Mouse (Mus musculus) limb, embryonic 10.5 days (tissue): Measurements from ENCODE around the gene Dhx32. TPM values are rescaled to one million over a fixed set of nuclear protein-coding genes. Genes with fewer than 3 reads are reported as not detected.
"Not testable (repeated sequence)": the region's sequence is repeated elsewhere in the genome, so short reads cannot be mapped to it uniquely, and the experiment has no call there.

Experiments
- DNase-seq: peaks from one replicate; pipeline ENCODE4 v3.0.0-alpha.2; 2017; ENCODE audit warnings: low spot score
- H3K27ac ChIP-seq: fragments of 300-500 bp; sonication (generic); 2 replicates; pipeline ENCODE4 v1.5.1; 2016; ENCODE audit warnings: mild to moderate bottlenecking
- H3K27me3 ChIP-seq: fragments of 300-500 bp; sonication (generic); 2 replicates; pipeline ENCODE4 v1.6.1; 2016; ENCODE audit warnings: low read depth, mild to moderate bottlenecking; ENCODE audit not compliant: poor library complexity, severe bottlenecking
- H3K36me3 ChIP-seq: fragments of 300-500 bp; sonication (generic); 2 replicates; pipeline ENCODE4 v1.6.1; 2016; ENCODE audit warnings: mild to moderate bottlenecking, moderate library complexity
- H3K4me1 ChIP-seq: fragments of 300-500 bp; sonication (generic); 2 replicates; pipeline ENCODE4 v1.6.1; 2016
- H3K4me3 ChIP-seq: fragments of 300-500 bp; sonication (generic); 2 replicates; pipeline ENCODE4 v1.5.1; 2016; ENCODE audit warnings: mild to moderate bottlenecking, moderate library complexity
- H3K9me3 ChIP-seq: fragments of 300-500 bp; sonication (generic); replicated peaks from 2 replicates; pipeline ENCODE4 v1.6.1; 2016; ENCODE audit warnings: mild to moderate bottlenecking
- WGBS: fragments of 180-500 bp; shearing (Covaris S2); methylation state at CpG from one replicate; pipeline ENCODE4 v1.1.7; 2016; 5-methylcytosine and 5-hydroxymethylcytosine counted together
- polyA plus RNA-seq: library from polyadenylated mRNA; unstranded; fragments of >200 nt; fragmentation: Nextera tagmentation; extraction: Ambion mirVana; gene quantifications from 2 replicates; pipeline ENCODE4 v1.2.1, GENCODE M21; 2016

The Dhx32 gene
- polyA plus RNA-seq, 1 experiment from 2014 or later = 18.0 TPM

GRCm38 (mm10) chr7:133701366-133701765 is 81.2 kb downstream of the Dhx32 start:
- WGBS = 85% methylated on average over 7 of the region's 7 CpGs
- H3K36me3 ChIP-seq = peaks cover 11% of the 10 kb centered on the region
- H3K27me3 ChIP-seq = no peaks in the 10 kb centered on the region
- H3K27ac ChIP-seq = no peak overlapping the region
- no peak overlapping the region for H3K4me3 ChIP-seq
- DNase-seq = no peak
- H3K9me3 ChIP-seq = no peaks in the 10 kb centered on the region
- H3K4me1 ChIP-seq = no peaks in the 10 kb centered on the region

GRCm38 (mm10) chr7:133699885-133700284 is 82.6 kb downstream of the Dhx32 start:
- H3K4me1 ChIP-seq = no peaks in the 10 kb centered on the region
- H3K36me3 ChIP-seq = peaks cover 11% of the 10 kb centered on the region
- no peaks in the 10 kb centered on the region for H3K9me3 ChIP-seq
- 93% methylated on average over 4 of the region's 4 CpGs for WGBS
- no peaks in the 10 kb centered on the region for H3K27me3 ChIP-seq
- H3K27ac ChIP-seq = no peak overlapping the region
- no peak for DNase-seq
- H3K4me3 ChIP-seq = no peak overlapping the region

GRCm38 (mm10) chr7:133698021-133698709 is 84.4 kb downstream of the Dhx32 start:
- WGBS = 87% methylated on average over 12 of the region's 12 CpGs
- Histone ChIP-seq H3K27me3 (no peaks in the 10 kb centered on the region), H3K27ac (no peak overlapping the region), H3K36me3 (peaks cover 11% of the 10 kb centered on the region), H3K4me1 (no peaks in the 10 kb centered on the region), H3K9me3 (no peaks in the 10 kb centered on the region), H3K4me3 (no peak overlapping the region)
- no peak for DNase-seq

GRCm38 (mm10) chr7:133685644-133686043 is 96.9 kb downstream of the Dhx32 start:
- H3K4me3 ChIP-seq, H3K27ac ChIP-seq, H3K27me3 ChIP-seq, H3K4me1 ChIP-seq, DNase-seq, H3K9me3 ChIP-seq: not testable (repeated sequence)
- H3K36me3 ChIP-seq = peaks cover 42% of the 10 kb centered on the region

- Histone ChIP-seq H3K4me1 (no peaks in the 10 kb centered on the region), H3K27me3 (no peaks in the 10 kb centered on the region), H3K27ac (no peak overlapping the region), H3K4me3 (no peak overlapping the region), H3K9me3 (no peaks in the 10 kb centered on the region; the same call in 1 of the 2 replicates), H3K36me3 (peaks cover 33% of the 10 kb centered on the region)
- DNase-seq = no peak
- 92% methylated on average over 6 of the region's 6 CpGs for WGBS
Measured at GRCm38 (mm10) chr7:133684701-133685100, 97.8 kb downstream of the Dhx32 start.

GRCm38 (mm10) chr7:133684110-133684509 is 98.4 kb downstream of the Dhx32 start:
- no peak for DNase-seq
- H3K27me3 ChIP-seq = no peaks in the 10 kb centered on the region
- 85% methylated on average over 5 of the region's 5 CpGs for WGBS
- H3K4me3 ChIP-seq = no peak overlapping the region
- H3K27ac ChIP-seq = no peak overlapping the region
- no peaks in the 10 kb centered on the region for H3K4me1 ChIP-seq
- peaks cover 27% of the 10 kb centered on the region for H3K36me3 ChIP-seq
- H3K9me3 ChIP-seq = no peaks in the 10 kb centered on the region; the same call in 1 of the 2 replicates

- Histone ChIP-seq H3K27me3 (no peaks in the 10 kb centered on the region), H3K27ac (no peak overlapping the region), H3K4me1 (no peaks in the 10 kb centered on the region), H3K4me3 (no peak overlapping the region), H3K36me3 (peaks cover 22% of the 10 kb centered on the region), H3K9me3 (no peaks in the 10 kb centered on the region; the same call in 1 of the 2 replicates)
- DNase-seq = no peak
- 79% methylated on average over 5 of the region's 5 CpGs for WGBS
Measured at GRCm38 (mm10) chr7:133683626-133684025, 98.9 kb downstream of the Dhx32 start.

GRCm38 (mm10) chr7:133679961-133680360 is 102.6 kb downstream of the Dhx32 start, which contains the start of gene Mmp21:
TSS of gene Mmp21 (minus strand) at chr7:133680061.
- no peaks in the 10 kb centered on the region for H3K27me3 ChIP-seq
- H3K9me3 ChIP-seq = no peaks in the 10 kb centered on the region
- H3K4me1 ChIP-seq = no peaks in the 10 kb centered on the region
- no peak within 1 kb of the TSS for H3K4me3 ChIP-seq
- WGBS = 53% methylated on average over 3 of the region's 3 CpGs
- H3K36me3 ChIP-seq = peaks cover 19% of the 10 kb centered on the region
- DNase-seq = no peak
- H3K27ac ChIP-seq = 0 out of 2 replicates have a peak within 1 kb of the TSS, but pooled peaks have one; percentile 14

GRCm38 (mm10) chr7:133679439-133679838 is 103.1 kb downstream of the Dhx32 start:
- H3K4me3 ChIP-seq = no peak overlapping the region
- H3K4me1 ChIP-seq = no peaks in the 10 kb centered on the region
- H3K27me3 ChIP-seq = no peaks in the 10 kb centered on the region
- no peak for DNase-seq
- WGBS = 69% methylated on average over 4 of the region's 4 CpGs
- peaks cover 22% of the 10 kb centered on the region for H3K36me3 ChIP-seq
- H3K9me3 ChIP-seq = no peaks in the 10 kb centered on the region
- H3K27ac ChIP-seq = 0 out of 2 replicates have a peak overlapping the region, but pooled peaks have one; percentile 14

- WGBS = 94% methylated on average over 8 of the region's 8 CpGs
- H3K27me3 ChIP-seq = no peaks in the 10 kb centered on the region
- no peaks in the 10 kb centered on the region for H3K4me1 ChIP-seq
- no peak overlapping the region for H3K27ac ChIP-seq
- no peaks in the 10 kb centered on the region for H3K9me3 ChIP-seq
- DNase-seq = no peak
- H3K36me3 ChIP-seq = peaks cover 25% of the 10 kb centered on the region
- H3K4me3 ChIP-seq = no peak overlapping the region
Measured at GRCm38 (mm10) chr7:133678716-133679115, 103.8 kb downstream of the Dhx32 start.

GRCm38 (mm10) chr7:133676002-133676401 is 106.5 kb downstream of the Dhx32 start:
- no peaks in the 10 kb centered on the region for H3K4me1 ChIP-seq
- no peak overlapping the region for H3K27ac ChIP-seq
- H3K27me3 ChIP-seq = no peaks in the 10 kb centered on the region
- H3K36me3 ChIP-seq = peaks cover 52% of the 10 kb centered on the region
- WGBS = 76% methylated on average over 9 of the region's 9 CpGs
- H3K4me3 ChIP-seq = no peak overlapping the region
- no peak for DNase-seq
- H3K9me3 ChIP-seq = no peaks in the 10 kb centered on the region
